Mouse (Mus musculus) embryo, embryonic 10.5 days (tissue): ENCODE results near the gene Vmn1r95.
"Not testable (repeated sequence)": the region's sequence is repeated elsewhere in the genome, so short reads cannot be mapped to it uniquely, and the experiment has no call there.

ENCODE experiments used
- DNase-seq: peaks from one replicate; pipeline ENCODE4 v3.0.0-alpha.2; 2015; ENCODE audit warnings: low spot score

Gene Vmn1r95

DNA sequence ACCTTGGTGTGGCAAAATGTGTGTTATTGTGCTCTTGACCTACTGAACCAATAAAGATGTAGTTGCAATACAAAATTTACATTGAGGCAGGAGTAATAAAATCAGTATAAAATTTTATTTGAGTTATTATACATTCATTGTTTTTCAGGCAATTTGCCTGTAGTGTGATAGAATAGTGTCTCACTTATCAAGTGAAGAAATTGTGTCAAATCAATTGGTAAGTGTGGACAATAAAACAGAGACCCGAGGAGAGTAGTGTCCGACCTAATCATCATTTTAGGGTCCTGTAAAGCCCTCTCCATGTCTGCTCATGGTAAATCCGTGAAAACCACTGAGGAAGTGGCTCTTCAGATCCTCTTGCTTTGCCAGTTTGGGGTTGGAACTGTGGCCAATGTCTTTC, at the start of gene Vmn1r95:
Gene Vmn1r95 (plus strand): TSS at position 301 of the 400 bp plus-strand sequence.
- DNase-seq, result not testable (repeated sequence)

DNA sequence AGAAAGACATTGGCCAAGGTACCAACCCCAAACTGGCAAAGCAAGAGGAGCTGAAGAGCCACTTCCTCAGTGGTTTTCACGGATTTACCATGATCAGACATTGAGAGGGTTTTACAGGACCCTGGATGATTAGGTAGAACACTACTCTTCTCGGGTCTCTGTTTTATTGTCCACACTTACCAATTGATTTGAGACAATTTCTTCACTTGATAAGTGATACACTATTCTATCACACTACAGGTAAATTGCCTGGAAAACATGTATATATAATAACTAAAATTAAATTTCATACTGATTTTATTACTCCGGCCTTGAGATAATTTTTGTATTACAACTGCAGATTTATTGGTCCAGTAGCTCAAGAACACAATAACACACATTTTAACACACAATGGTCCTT, 25.2 kb upstream of the Vmn1r95 start, which contains the start of gene Vmn1r94:
Gene Vmn1r94 (minus strand): TSS at position 101 of the 400 bp plus-strand sequence.
- not testable (repeated sequence) for DNase-seq

DNA sequence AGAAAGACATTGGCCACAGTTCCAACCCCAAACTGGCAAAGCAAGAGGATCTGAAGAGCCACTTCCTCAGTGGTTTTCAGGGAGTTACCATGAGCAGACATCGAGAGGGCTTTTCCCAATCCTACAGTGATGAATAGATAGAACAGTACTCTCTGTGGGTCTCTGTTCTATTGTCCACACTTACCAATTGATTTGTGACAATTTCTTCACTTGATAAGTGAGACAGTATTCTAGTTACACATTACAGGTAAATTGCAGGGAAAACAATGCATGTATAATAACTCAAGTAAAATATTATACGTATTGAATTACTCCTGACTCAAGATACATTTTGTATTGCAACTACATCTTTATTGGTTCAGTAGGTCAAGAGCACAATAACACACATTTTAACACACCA, 12.0 kb downstream of the Vmn1r95 start, which contains the start of gene Gm6164:
Gene Gm6164 (minus strand): TSS at position 101 of the 400 bp plus-strand sequence.
- DNase-seq, result not testable (repeated sequence)

GRCm38 (mm10) chr7:20233728-20234127, 40.2 kb downstream of the Vmn1r95 start, which contains the start of gene Gm4498:
Gm4498 (minus strand) TSS chr7:20233828.
- not testable (repeated sequence) for DNase-seq
